Mouse (Mus musculus): ENCODE results near the gene Gm10273.

DNA sequence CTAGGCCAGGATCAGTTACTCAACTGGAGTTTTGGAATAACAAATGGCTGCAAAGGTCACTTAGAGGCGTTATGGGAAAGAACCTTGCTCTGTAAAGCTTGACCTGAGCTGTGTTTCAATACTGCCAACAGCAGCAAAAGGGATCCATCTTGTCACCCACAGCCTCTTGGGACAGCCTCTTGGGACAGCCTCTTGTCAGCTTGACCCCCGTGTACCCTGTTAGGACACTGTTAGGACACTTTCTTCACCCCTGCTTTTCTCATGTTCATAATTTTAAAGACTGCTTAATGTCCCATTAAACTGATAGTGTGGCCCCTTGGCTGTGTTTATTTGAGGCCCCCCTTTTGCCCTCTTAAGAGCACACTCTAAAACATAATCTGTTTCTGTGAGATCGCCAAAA lies 29.0 kb downstream of the Gm10273 start:
- no peak for TF ChIP-seq MYOD1 (IDR thresholded peaks at IDR 0.05; ENCODE audit: control insufficient read depth, insufficient read length, low read depth)
- TF ChIP-seq CTCF (IDR thresholded peaks at IDR 0.05; ENCODE audit: control insufficient read depth, insufficient read depth, insufficient read length), result no peak
- no peak for TF ChIP-seq USF1 (IDR thresholded peaks at IDR 0.05; ENCODE audit: low read depth)
- TF ChIP-seq CEBPB (IDR thresholded peaks at IDR 0.05; ENCODE audit: low read depth), result no peak
- TF ChIP-seq MAX (IDR thresholded peaks at IDR 0.05), result no peak
- no peak for TF ChIP-seq FOSL1 (IDR thresholded peaks at IDR 0.05; ENCODE audit: insufficient read depth, low read length, poor library complexity, severe bottlenecking)

All from C2C12 (cell line).